Mouse (Mus musculus) liver, adult 2 months (tissue): ENCODE results near the gene Hes2. TPM values are rescaled to one million over a fixed set of nuclear protein-coding genes. Genes with fewer than 3 reads are reported as not detected.
A peak's percentile ranks its signal among the peaks of the same experiment; 100 is the strongest.

Experiments used
- DNase-seq: peaks from one replicate; pipeline ENCODE4 v3.0.0-alpha.2; 2011; ENCODE audit warnings: low read depth, low spot score; ENCODE audit errors: extremely low read depth
- H3K27ac ChIP-seq: fragments of 200-500 bp; replicated peaks from 2 replicates; pipeline ENCODE4 v1.5.1; 2012; ENCODE audit warnings: low read depth, mild to moderate bottlenecking, control low read depth, inconsistent platforms, low read length; ENCODE audit not compliant: insufficient read depth
- H3K27me3 ChIP-seq: fragments of 200-500 bp; 2 replicates; pipeline ENCODE4 v1.6.1; 2012; ENCODE audit warnings: mild to moderate bottlenecking, moderate library complexity, low read length, inconsistent platforms; ENCODE audit not compliant: control insufficient read depth, insufficient read depth
- H3K36me3 ChIP-seq: fragments of 200-500 bp; 2 replicates; pipeline ENCODE4 v1.6.1; 2012; ENCODE audit warnings: low read length, inconsistent platforms; ENCODE audit not compliant: control insufficient read depth, insufficient read depth
- H3K4me1 ChIP-seq: fragments of 200-500 bp; 2 replicates; pipeline ENCODE4 v1.6.1; 2011; ENCODE audit warnings: low read length; ENCODE audit not compliant: control insufficient read depth, insufficient read depth
- H3K4me3 ChIP-seq: fragments of 200-500 bp; 2 replicates; pipeline ENCODE4 v1.5.1; 2011; ENCODE audit warnings: low read depth, mild to moderate bottlenecking, control low read depth, low read length, moderate library complexity; ENCODE audit not compliant: insufficient read depth
- H3K79me2 ChIP-seq: fragments of 200-500 bp; 2 replicates; pipeline ENCODE4 v1.6.1; 2012; ENCODE audit warnings: inconsistent platforms, mild to moderate bottlenecking, low read length, moderate library complexity; ENCODE audit not compliant: control insufficient read depth, insufficient read depth
- H3K9ac ChIP-seq: fragments of 200-500 bp; 2 replicates; pipeline ENCODE4 v1.6.1; 2012; ENCODE audit warnings: low read depth, mild to moderate bottlenecking, control low read depth, inconsistent platforms, low read length
- CTCF ChIP-seq: fragments of 200-500 bp; IDR thresholded peaks from 2 replicates; pipeline ENCODE4 v1.5.1; 2011; ENCODE audit warnings: low read depth, low read length, control low read depth
- POLR2A ChIP-seq: fragments of 200-500 bp; IDR thresholded peaks from 2 replicates; pipeline ENCODE4 v1.6.1; 2011; ENCODE audit warnings: low read length, control low read depth; ENCODE audit not compliant: insufficient read depth; ENCODE audit errors: extremely low read depth
- WGBS: fragments of 180-500 bp; shearing (Covaris S2); methylation state at CpG from one replicate; pipeline ENCODE4 v1.1.7; 2018; 5-methylcytosine and 5-hydroxymethylcytosine counted together
- polyA plus RNA-seq: library from polyadenylated mRNA; depleted of rRNA; stranded (reverse); fragments of >200 nt; gene quantifications from 2 replicates; pipeline ENCODE4 v1.2.3, GENCODE M21; 2012
- total RNA-seq: library from RNA; depleted of rRNA; stranded (reverse); fragments of >200 nt; gene quantifications from 2 replicates; pipeline ENCODE4 v1.2.3, GENCODE M21; 2014

The Hes2 gene
- total and polyA plus RNA-seq, 2 experiments, result not detected

DNA sequence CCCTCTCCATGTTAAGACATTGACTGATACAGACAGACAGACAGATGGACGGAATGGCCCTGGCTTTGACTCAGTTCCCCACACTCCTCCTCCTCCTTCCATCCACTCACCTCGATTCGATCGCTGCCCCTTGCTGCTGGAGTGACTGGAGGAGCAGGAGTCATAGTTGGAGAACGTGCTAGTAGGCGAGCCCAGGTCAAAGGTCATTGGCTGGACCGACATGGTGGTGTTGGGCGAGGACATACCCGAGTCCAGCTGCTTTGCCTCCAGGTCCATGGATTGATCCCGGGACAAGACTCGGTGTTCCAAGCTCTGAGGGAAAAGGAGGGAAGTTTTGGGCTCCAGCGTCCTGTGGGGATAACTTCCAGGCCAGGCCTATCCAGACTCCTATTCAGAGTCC, 23.3 kb upstream of the Hes2 start:
- Histone ChIP-seq H3K27ac (no peak overlapping the region), H3K36me3 (no peaks in the 10 kb centered on the region), H3K79me2 (no peaks in the 10 kb centered on the region), H3K9ac (no peak overlapping the region), H3K4me1 (peaks cover 5% of the 10 kb centered on the region; the same call in 1 of the 2 replicates), H3K4me3 (no peak overlapping the region), H3K27me3 (no peaks in the 10 kb centered on the region)
- TF ChIP-seq CTCF, result no peak
- TF ChIP-seq POLR2A, result no peak
- DNase-seq, result no peak
- 77% methylated on average over 12 of the region's 12 CpGs for WGBS

DNA sequence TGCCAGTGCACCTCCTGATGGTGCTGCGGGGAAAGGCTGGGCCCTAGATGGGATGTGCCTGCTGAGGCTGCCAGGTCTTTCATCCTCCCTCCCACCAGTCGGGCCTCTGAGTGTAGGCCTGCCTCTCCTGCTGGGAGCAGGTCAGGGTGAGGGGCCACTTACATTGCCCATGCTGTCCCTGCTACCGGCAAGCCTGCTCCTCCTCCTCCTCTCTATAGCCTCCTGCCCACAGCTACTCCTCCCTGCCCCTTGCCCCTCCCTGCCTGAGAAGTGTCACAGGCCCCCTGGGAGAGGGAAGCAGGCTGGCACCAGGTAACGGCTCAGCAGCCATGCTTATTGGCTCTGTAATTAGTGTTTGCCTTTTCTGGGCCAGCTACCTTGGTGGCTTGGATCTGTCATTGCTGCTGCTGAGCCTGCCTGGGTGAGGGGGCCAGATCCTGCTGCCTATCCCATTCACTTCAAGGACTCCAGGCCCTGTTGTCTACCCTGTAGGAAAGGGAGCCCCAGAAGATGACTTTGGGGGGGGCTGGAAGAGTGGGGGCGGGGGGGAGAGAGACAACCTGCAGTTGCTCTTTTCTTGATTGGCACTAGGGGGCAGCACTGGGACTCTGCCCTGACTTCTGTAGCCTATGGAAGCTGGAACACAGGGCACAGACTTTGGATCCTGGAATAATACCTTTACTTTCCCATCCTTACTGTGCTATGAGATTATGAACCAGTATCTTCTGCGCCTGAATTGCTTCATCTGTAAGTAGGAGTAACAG, 22.4 kb upstream of the Hes2 start:
- H3K79me2 ChIP-seq, result no peaks in the 10 kb centered on the region
- TF ChIP-seq CTCF, result peak; percentile 64
- TF ChIP-seq POLR2A, result no peak
- H3K4me1 ChIP-seq, result peaks cover 5% of the 10 kb centered on the region; the same call in 1 of the 2 replicates
- H3K36me3 ChIP-seq, result no peaks in the 10 kb centered on the region
- H3K27me3 ChIP-seq, result no peaks in the 10 kb centered on the region
- DNase-seq, result peak; percentile 18
- no peak overlapping the region for H3K27ac ChIP-seq
- no peak overlapping the region for H3K9ac ChIP-seq
- no peak overlapping the region for H3K4me3 ChIP-seq
- WGBS, result 58% methylated on average over 6 of the region's 6 CpGs

DNA sequence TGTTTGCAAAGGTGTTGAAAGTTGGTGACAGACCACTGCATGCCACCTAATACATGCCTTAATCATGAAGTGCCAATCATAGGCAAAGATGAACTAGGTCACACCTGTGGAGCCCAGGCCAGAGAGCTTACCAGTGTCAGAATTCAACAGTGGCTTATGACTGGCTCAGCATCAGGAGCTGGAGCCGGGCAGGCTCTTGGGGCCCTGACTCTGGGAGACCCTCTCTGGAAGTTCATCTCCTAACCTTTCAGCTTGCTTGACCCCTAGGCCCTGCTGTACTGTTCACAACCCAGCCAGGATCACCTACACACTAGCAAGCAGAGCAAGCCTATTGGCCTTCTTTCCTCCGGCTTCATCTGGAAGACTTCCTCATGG, 21.8 kb upstream of the Hes2 start:
- no peak overlapping the region for H3K27ac ChIP-seq
- peaks cover 5% of the 10 kb centered on the region; the same call in 1 of the 2 replicates for H3K4me1 ChIP-seq
- no peak overlapping the region for H3K4me3 ChIP-seq
- H3K9ac ChIP-seq, result no peak overlapping the region
- no peaks in the 10 kb centered on the region for H3K27me3 ChIP-seq
- H3K79me2 ChIP-seq, result no peaks in the 10 kb centered on the region
- WGBS, result 98% methylated on average over 2 of the region's 2 CpGs
- DNase-seq, result no peak
- H3K36me3 ChIP-seq, result no peaks in the 10 kb centered on the region
- no peak for TF ChIP-seq POLR2A
- no peak for TF ChIP-seq CTCF

- Histone ChIP-seq H3K79me2 (no peaks in the 10 kb centered on the region), H3K27me3 (no peaks in the 10 kb centered on the region), H3K36me3 (no peaks in the 10 kb centered on the region), H3K27ac (no peak overlapping the region), H3K4me3 (peak overlapping the region; percentile 67), H3K4me1 (peaks cover 5% of the 10 kb centered on the region; the same call in 1 of the 2 replicates), H3K9ac (peak overlapping the region; percentile 38; the same call in 1 of the 2 replicates)
- 3% methylated on average over 51 of the region's 51 CpGs for WGBS
- DNase-seq, result peak; percentile 61
- TF ChIP-seq CTCF, result peak; percentile 90
- no peak for TF ChIP-seq POLR2A
These were observed 20.0 kb upstream of the Hes2 start for GRCm38 (mm10) chr4:152138497-152139260.

GRCm38 (mm10) chr4:152140441-152140840, 18.2 kb upstream of the Hes2 start:
- TF ChIP-seq POLR2A (no peak), CTCF (peak; percentile 83)
- no peak overlapping the region for H3K4me3 ChIP-seq
- no peaks in the 10 kb centered on the region for H3K79me2 ChIP-seq
- no peak overlapping the region for H3K9ac ChIP-seq
- WGBS, result 30% methylated on average over 6 of the region's 6 CpGs
- DNase-seq, result peak; percentile 24
- H3K27ac ChIP-seq, result no peak overlapping the region
- H3K36me3 ChIP-seq, result no peaks in the 10 kb centered on the region
- H3K27me3 ChIP-seq, result no peaks in the 10 kb centered on the region
- H3K4me1 ChIP-seq, result peaks cover 5% of the 10 kb centered on the region; the same call in 1 of the 2 replicates
